In the genomic region with DNA sequence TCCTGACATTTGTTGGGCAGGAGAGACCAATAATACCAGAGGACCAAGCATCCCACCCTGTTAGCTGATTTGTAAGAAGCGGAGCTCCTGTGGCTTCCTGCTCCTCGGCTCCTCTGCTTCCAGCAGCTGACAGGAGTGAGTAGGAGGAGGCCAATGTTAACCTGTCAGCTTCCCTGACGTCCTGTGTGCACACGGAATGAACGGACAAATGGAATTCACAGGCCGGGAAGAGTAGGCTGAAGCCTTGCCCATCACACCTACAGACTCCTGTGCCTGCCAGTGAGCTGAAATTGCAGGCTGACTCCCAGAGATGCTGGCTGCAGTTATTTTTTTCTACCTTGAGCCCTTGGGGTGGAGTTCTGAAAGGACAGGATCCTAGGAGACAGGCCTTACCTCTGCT, we compare ENCODE assay signal across 23 mouse cellular contexts. TPM values are rescaled to one million over a fixed set of nuclear protein-coding genes. Genes with fewer than 3 reads are reported as not detected.
A peak's percentile ranks its signal among the peaks of the same experiment; 100 is the strongest.
DNase-seq lines count a peak whose midpoint lies in the region.
"Had no signal": no experiment of that assay in that cellular context is flagged by ENCODE, and none has a peak within 500 bp of the region (broad histone marks: within the 10 kb centered on the region; RNA-seq: fewer than 3 reads in every experiment).

No protein-coding gene starts in this region.

- DNase-seq in frontal cortex, adult 2 months (ENCODE audit: extremely low spot score in 1 of 2, low spot score in 1 of 2), result peak; percentile 42 to 62
- DNase-seq in frontal cortex, postnatal 10 days (ENCODE audit: low spot score in 2 of 2), result no peak
- DNase-seq in left cerebral cortex, postnatal 36 days (ENCODE audit: low spot score in 2 of 2), result peak; percentile 47 to 73
- DNase-seq in left cerebral cortex, postnatal 10 days (ENCODE audit: extremely low spot score in 1 of 2, low spot score in 2 of 2), result no peak
- DNase-seq in right cerebral cortex, adult 2 months (ENCODE audit: low spot score in 2 of 2), result peak; percentile 60 to 63
- no peak for DNase-seq in right cerebral cortex, postnatal 10 days (ENCODE audit: low spot score in 2 of 2)
- no peak for DNase-seq in adrenal gland, adult 2 months
- DNase-seq in heart, adult 18-20 months, result no peak
- DNase-seq: adrenal gland, postnatal 10 days; cerebellum, adult 11 months; cerebellum, postnatal 10 days; heart, postnatal 36 days; kidney, postnatal 36 days; layer of hippocampus, adult 9-11 months; liver, postnatal 0 days; lung, postnatal 14 days; spleen, adult 18-20 months; thymus, postnatal 4 days had no signal

- intact Hi-C loops in left cerebral cortex, postnatal 36 days (cut with DNase I), result no loop called here
- intact Hi-C loops in left cerebral cortex, postnatal 10 days (cut with DNase I), result no loop called here

RNA-seq across cellular contexts. Expression of a gene that starts 23.7 kb away (rescaled TPM):
- 0.99 and 1.7 TPM in 2 replicates for polyA plus RNA-seq in frontal cortex, adult 2 months (2012; rRNA removed)
- total RNA-seq in left cerebral cortex, postnatal 36 days (2021), result 1 to 10 TPM in 1 of 2 experiments, under 1 TPM in 1; 0.37 to 1.4 TPM
- total RNA-seq in left cerebral cortex, postnatal 10 days (2021), result 1 to 10 TPM; 2.0 to 2.1 TPM
- 1 to 10 TPM in 1 of 2 experiments, under 1 TPM in 1; 0.98 to 1.0 TPM for total RNA-seq in adrenal gland, adult 2 months (2021)
- polyA plus RNA-seq in adrenal gland, adult 2 months (2012; rRNA removed), result 0.83 and 1.3 TPM in 2 replicates
- under 1 TPM; 0.23 to 0.37 TPM for total RNA-seq in heart, adult 18-20 months (2021)
- total RNA-seq: granulocyte monocyte progenitor cell, adult 5-6 weeks; neutrophil, adult 5-6 weeks had no signal
- polyA plus RNA-seq: CD4-positive, CD25-positive, alpha-beta regulatory T cell, adult 4 months; kidney, embryonic 14.5 days had no signal

RNA-seq across cellular contexts. Expression of a gene that starts 37.1 kb away (rescaled TPM):
- 9.0 and 10.3 TPM in 2 replicates for polyA plus RNA-seq in frontal cortex, adult 2 months (2012; rRNA removed)
- total RNA-seq in left cerebral cortex, postnatal 36 days (2021), result 10 to 100 TPM in 1 of 2 experiments, 1 to 10 TPM in 1; 7.9 to 11.6 TPM
- 1 to 10 TPM; 2.4 to 2.9 TPM for total RNA-seq in left cerebral cortex, postnatal 10 days (2021)
- 10 to 100 TPM; 54.7 to 70.2 TPM for total RNA-seq in adrenal gland, adult 2 months (2021)
- polyA plus RNA-seq in adrenal gland, adult 2 months (2012; rRNA removed), result 30.6 and 44.4 TPM in 2 replicates
- 10 to 100 TPM; 23.4 to 28.7 TPM for total RNA-seq in heart, adult 18-20 months (2021)
- total RNA-seq: ES-E14; granulocyte monocyte progenitor cell, adult 5-6 weeks; neutrophil, adult 5-6 weeks had no signal
- polyA plus RNA-seq: CD4-positive, CD25-positive, alpha-beta regulatory T cell, adult 4 months had no signal

Comparison
In these comparisons a context has a peak if more than half of its experiments do, and no peak if none do; other contexts are left out.
1. DNase-seq: peak in frontal cortex, adult 2 months (2 of 2), left cerebral cortex, postnatal 36 days (2 of 2) and right cerebral cortex, adult 2 months (2 of 2); none in frontal cortex, postnatal 10 days (0 of 2), left cerebral cortex, postnatal 10 days (0 of 2), right cerebral cortex, postnatal 10 days (0 of 2), adrenal gland, adult 2 months (single experiment) and heart, adult 18-20 months (0 of 2).